Mouse (Mus musculus) neural tube, embryonic 13.5 days (tissue): Measurements from ENCODE around the gene Odr4. TPM values are rescaled to one million over a fixed set of nuclear protein-coding genes. Genes with fewer than 3 reads are reported as not detected.

Source experiments
- ATAC-seq: fragments of 200-750 bp; cut with Nextera tagmentation; 2 replicates; pipeline ENCODE4 v1.8.0; 2017; ENCODE audit warnings: low read depth, mild to moderate bottlenecking, moderate TSS enrichment, moderate library complexity
- H3K27ac ChIP-seq: fragments of 300-500 bp; sonication (generic); replicated peaks from 2 replicates; pipeline ENCODE4 v1.5.1; 2015; ENCODE audit warnings: moderate library complexity, mild to moderate bottlenecking, inconsistent platforms
- H3K27me3 ChIP-seq: fragments of 300-500 bp; sonication (generic); 2 replicates; pipeline ENCODE4 v1.6.1; 2015; ENCODE audit warnings: mild to moderate bottlenecking, inconsistent platforms
- H3K36me3 ChIP-seq: fragments of 300-500 bp; sonication (generic); 2 replicates; pipeline ENCODE4 v1.6.1; 2015; ENCODE audit warnings: mild to moderate bottlenecking, inconsistent platforms
- H3K4me1 ChIP-seq: fragments of 300-500 bp; sonication (generic); replicated peaks from 2 replicates; pipeline ENCODE4 v1.6.1; 2015; ENCODE audit warnings: inconsistent platforms
- H3K4me2 ChIP-seq: fragments of 300-500 bp; sonication (generic); 2 replicates; pipeline ENCODE4 v1.6.1; 2015; ENCODE audit warnings: inconsistent platforms, mild to moderate bottlenecking, moderate library complexity
- H3K4me3 ChIP-seq: fragments of 300-500 bp; sonication (generic); 2 replicates; pipeline ENCODE4 v1.5.1; 2015; ENCODE audit warnings: mild to moderate bottlenecking, inconsistent platforms
- H3K9ac ChIP-seq: fragments of 300-500 bp; sonication (generic); 2 replicates; pipeline ENCODE4 v1.6.1; 2015; ENCODE audit warnings: moderate library complexity, mild to moderate bottlenecking, inconsistent platforms
- H3K9me3 ChIP-seq: fragments of 300-500 bp; sonication (generic); 2 replicates; pipeline ENCODE4 v1.6.1; 2016; ENCODE audit warnings: inconsistent platforms
- WGBS: fragments of 180-500 bp; shearing (Covaris S2); methylation state at CpG from one replicate; pipeline ENCODE4 v1.1.7; 2015; 5-methylcytosine and 5-hydroxymethylcytosine counted together
- polyA plus RNA-seq: library from polyadenylated mRNA; unstranded; fragments of >200 nt; fragmentation: Nextera tagmentation; extraction: Ambion mirVana; gene quantifications from 2 replicates; pipeline ENCODE4 v1.2.1, GENCODE M21; 2015

The Odr4 gene
- polyA plus RNA-seq = 45.6 and 47.7 TPM in 2 replicates

DNA sequence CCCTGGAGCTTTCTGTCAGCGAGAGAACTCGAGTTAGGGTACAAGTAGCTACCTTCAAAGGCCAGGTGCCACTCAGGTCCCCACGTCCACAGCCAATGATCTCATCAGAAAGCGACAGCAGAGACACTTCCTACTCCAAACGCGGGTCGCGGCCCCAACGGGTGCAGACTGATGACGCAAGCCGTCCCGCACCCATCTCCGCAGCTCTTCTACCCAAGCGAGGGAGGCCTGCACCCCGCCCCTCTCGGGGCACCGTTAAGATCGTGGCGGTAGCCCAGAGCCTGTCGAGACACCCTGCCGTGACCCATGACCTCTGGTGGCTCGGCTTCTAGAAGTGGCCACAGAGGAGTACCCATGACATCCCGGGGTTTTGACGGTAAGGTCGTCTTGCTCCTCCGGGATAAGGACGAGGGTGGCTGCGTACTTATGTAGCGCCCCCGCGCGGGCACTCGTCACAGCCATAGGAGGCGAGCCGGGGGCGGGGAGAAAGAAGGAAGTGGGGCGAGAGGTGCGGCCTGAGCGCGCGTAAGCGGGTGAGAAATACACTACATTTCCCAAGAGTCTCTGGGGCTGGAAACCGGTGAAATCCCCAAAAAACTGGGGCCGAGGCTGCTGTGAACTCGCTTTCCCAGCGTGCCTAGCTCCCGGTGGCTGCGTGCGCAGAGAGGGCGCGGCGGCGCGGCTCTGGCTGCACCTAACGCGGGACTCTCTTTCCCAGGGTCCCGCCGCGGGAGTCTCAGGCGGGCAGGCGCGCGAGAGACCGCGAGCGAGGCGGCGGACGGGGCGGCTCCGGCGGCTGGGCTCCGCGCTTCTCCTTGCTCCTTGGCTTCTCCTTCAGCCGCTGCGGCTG is at the start of gene Odr4, which contains the start of gene Tpr:
Gene Odr4 (minus strand): TSS at position 443 of the 850 bp plus-strand sequence.
Gene Tpr (plus strand): TSS at position 201 of the 850 bp plus-strand sequence.
- peak within 1 kb of the TSS; percentile 79 for H3K4me3 ChIP-seq
- WGBS = under 1% methylated on average over 76 of the region's 76 CpGs

DNA sequence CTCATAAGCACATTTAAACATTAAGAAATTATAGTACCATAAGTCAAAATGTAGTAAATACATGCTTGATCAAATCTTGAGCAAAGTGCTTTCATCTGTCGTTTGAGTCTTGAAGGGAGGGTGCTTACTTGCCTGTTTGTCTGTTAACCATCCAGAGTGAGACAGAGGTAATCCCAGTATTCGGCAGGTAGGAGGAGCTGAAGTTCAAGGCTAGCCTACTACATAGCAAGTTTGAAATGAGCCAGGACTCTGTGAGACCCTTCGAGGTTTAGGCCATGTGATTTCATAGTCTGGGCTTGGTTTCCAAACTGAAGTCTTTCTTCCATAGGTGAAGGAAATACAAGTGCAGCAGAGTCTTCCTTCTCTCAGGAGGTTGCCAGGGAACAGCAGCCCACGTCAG is 48.9 kb upstream of the Odr4 start:
- Histone ChIP-seq H3K36me3 (peaks cover 78% of the 10 kb centered on the region), H3K9me3 (no peaks in the 10 kb centered on the region), H3K4me1 (no peaks in the 10 kb centered on the region), H3K4me2 (no peak overlapping the region), H3K4me3 (no peak overlapping the region), H3K9ac (no peak overlapping the region), H3K27ac (no peak overlapping the region), H3K27me3 (no peaks in the 10 kb centered on the region)
- ATAC-seq = no peak
- whole genome bisulfite sequencing = 84% methylated on average over 4 of the region's 4 CpGs

More for the DNA sequence above, at the start of gene Odr4, which contains the start of gene Tpr:
- Histone ChIP-seq H3K27me3 (no peaks in the 10 kb centered on the region), H3K9me3 (no peaks in the 10 kb centered on the region), H3K36me3 (peaks cover 43% of the 10 kb centered on the region), H3K9ac (peak within 1 kb of the TSS; percentile 85), H3K4me1 (peaks cover 11% of the 10 kb centered on the region), H3K4me2 (peak within 1 kb of the TSS; percentile 68), H3K27ac (peak within 1 kb of the TSS; percentile 91)
- ATAC-seq = peak; percentile 98

DNA sequence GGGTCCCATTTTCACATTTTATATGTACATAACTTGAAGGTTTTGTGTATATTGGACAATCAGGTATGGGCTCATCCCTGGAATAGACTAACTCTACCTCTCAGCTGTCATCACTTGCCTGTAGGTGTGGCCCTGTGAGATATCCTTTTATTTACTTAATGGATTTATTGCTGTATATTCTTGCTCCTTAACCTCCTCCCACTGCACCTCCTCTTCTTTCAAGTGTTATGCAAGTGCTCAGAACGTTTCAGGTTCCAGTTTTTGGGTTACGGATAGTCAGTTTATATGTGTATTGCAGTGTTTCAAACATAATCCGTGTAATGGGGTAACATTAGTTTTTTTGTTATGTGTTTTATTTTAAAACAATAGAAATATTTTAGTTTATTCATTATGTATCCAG is 45.8 kb upstream of the Odr4 start:
- no peaks in the 10 kb centered on the region for H3K9me3 ChIP-seq
- no peaks in the 10 kb centered on the region for H3K4me1 ChIP-seq
- H3K27me3 ChIP-seq = no peaks in the 10 kb centered on the region
- WGBS = 93% methylated on average over 3 of the region's 3 CpGs
- H3K4me3 ChIP-seq = no peak overlapping the region
- no peak overlapping the region for H3K9ac ChIP-seq
- H3K36me3 ChIP-seq = peaks cover 77% of the 10 kb centered on the region
- ATAC-seq = no peak
- H3K27ac ChIP-seq = no peak overlapping the region
- H3K4me2 ChIP-seq = no peak overlapping the region

DNA sequence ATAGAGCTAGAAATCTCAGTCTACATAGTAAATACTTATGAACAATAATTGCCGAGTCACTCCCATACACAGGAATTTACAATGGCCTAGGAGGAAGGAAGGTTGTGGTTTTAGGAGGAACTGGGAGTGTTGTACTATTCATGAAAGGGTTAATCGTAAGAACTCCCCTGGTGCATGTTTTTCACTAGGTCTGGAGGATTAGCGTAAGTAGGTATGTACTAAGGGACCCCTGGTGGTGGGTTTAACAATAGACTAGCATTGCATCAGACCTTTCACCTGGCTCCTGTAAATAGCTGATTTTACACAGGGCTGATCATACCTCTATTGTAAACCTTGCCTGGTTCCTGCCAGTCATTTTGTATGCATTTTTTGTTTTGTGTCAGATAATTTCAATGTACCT is 33.3 kb upstream of the Odr4 start:
- Histone ChIP-seq H3K9ac (no peak overlapping the region), H3K4me3 (no peak overlapping the region), H3K9me3 (no peaks in the 10 kb centered on the region), H3K27me3 (no peaks in the 10 kb centered on the region), H3K4me2 (no peak overlapping the region), H3K4me1 (no peaks in the 10 kb centered on the region), H3K36me3 (peaks cover 89% of the 10 kb centered on the region), H3K27ac (no peak overlapping the region)
- ATAC-seq = no peak
- WGBS = 68% methylated on average over 3 of the region's 3 CpGs

DNA sequence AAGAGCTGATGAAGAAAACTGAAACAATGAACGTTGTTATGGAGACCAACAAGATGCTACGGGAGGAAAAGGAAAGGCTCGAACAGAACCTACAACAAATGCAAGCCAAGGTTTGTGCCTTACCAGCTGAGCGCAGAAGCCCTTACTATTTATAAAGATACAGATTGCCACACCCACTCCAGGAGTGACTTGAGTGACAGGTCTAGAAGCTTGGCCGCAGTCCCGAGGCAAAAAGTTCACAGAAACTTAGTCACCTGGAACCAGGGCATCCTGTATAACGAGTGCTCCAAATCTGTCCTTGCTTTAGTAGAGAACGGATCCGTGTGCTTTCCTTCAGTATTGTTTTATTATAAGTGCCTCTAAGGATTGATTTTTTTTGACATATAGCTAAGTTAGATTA is 32.8 kb upstream of the Odr4 start:
- 92% methylated on average over 9 of the region's 9 CpGs for WGBS
- H3K27me3 ChIP-seq = no peaks in the 10 kb centered on the region

DNA sequence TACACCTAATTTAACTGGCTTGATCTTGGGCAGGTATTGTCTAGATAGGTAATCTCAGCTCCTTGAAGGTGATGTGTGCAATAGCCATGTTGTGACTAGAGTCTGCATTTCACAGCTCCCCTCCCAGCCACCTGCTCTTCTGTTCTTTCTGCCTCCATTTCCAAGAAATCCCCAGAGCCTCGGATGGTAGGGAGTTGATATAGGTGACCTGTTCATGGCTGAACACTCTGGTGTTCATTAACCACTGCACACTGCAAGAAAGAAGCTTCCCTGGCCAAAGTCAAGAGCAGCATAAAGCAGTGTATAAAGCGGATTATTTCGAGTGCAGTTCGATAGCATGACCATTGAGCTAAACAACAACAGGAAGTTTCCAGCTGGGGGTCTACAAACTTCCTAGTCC is 25.5 kb upstream of the Odr4 start:
- 96% methylated on average over 4 of the region's 4 CpGs for WGBS
- ATAC-seq = no peak
- no peak overlapping the region for H3K4me2 ChIP-seq

More for the DNA sequence above, 32.8 kb upstream of the Odr4 start:
- no peak overlapping the region for H3K4me2 ChIP-seq
- H3K4me3 ChIP-seq = no peak overlapping the region
- H3K36me3 ChIP-seq = peaks cover 86% of the 10 kb centered on the region
- no peak overlapping the region for H3K27ac ChIP-seq
- H3K4me1 ChIP-seq = no peaks in the 10 kb centered on the region
- no peak for ATAC-seq
- no peak overlapping the region for H3K9ac ChIP-seq
- H3K9me3 ChIP-seq = no peaks in the 10 kb centered on the region

DNA sequence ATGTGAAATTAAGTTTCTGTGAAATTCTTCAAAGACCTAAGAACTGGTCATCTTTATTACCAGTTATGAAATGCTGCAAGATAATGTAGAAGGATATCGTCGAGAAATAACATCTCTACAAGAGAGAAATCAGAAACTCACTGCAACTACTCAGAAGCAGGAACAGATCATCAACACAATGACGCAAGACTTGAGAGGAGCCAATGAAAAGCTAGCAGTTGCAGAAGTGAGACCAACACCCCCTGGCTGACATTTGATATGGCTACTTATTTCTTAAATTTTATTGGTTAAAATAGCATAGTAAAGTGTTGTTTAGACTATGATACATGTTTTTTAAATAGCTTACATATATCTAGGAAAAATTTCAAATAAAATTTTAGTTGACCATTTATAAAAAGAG is 23.1 kb upstream of the Odr4 start:
- H3K9me3 ChIP-seq = no peaks in the 10 kb centered on the region
- H3K9ac ChIP-seq = no peak overlapping the region
- WGBS = 96% methylated on average over 3 of the region's 3 CpGs
- no peak overlapping the region for H3K4me2 ChIP-seq
- H3K36me3 ChIP-seq = peaks cover 77% of the 10 kb centered on the region
- no peak overlapping the region for H3K27ac ChIP-seq
- no peaks in the 10 kb centered on the region for H3K27me3 ChIP-seq
- no peak overlapping the region for H3K4me3 ChIP-seq
- no peaks in the 10 kb centered on the region for H3K4me1 ChIP-seq
- no peak for ATAC-seq

More for the DNA sequence above, 25.5 kb upstream of the Odr4 start:
- no peaks in the 10 kb centered on the region for H3K27me3 ChIP-seq
- H3K36me3 ChIP-seq = peaks cover 80% of the 10 kb centered on the region
- H3K27ac ChIP-seq = no peak overlapping the region
- H3K9me3 ChIP-seq = no peaks in the 10 kb centered on the region
- H3K4me3 ChIP-seq = no peak overlapping the region
- no peaks in the 10 kb centered on the region for H3K4me1 ChIP-seq
- H3K9ac ChIP-seq = no peak overlapping the region

DNA sequence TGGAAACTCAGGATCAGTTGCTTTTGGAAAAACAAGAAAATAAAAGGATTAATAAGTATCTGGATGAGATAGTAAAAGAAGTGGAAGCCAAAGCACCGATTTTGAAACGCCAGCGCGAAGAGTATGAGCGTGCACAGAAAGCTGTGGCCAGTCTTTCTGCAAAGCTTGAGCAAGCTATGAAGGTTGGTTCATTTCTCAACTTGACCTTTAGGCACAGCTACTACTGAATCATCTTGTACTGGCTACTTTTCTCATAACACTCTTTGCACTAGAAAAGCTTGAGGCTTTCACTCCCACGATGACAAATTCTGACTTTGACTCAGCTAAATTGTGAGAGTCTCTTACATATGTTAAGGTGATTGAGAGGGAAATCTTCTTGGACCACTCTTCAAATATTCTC is 17.1 kb upstream of the Odr4 start:
- 98% methylated on average over 6 of the region's 6 CpGs for WGBS
- H3K27ac ChIP-seq = no peak overlapping the region
- ATAC-seq = no peak
- no peaks in the 10 kb centered on the region for H3K4me1 ChIP-seq
- no peaks in the 10 kb centered on the region for H3K27me3 ChIP-seq
- H3K9me3 ChIP-seq = no peaks in the 10 kb centered on the region
- peaks cover 74% of the 10 kb centered on the region for H3K36me3 ChIP-seq
- no peak overlapping the region for H3K4me2 ChIP-seq
- no peak overlapping the region for H3K9ac ChIP-seq
- no peak overlapping the region for H3K4me3 ChIP-seq

DNA sequence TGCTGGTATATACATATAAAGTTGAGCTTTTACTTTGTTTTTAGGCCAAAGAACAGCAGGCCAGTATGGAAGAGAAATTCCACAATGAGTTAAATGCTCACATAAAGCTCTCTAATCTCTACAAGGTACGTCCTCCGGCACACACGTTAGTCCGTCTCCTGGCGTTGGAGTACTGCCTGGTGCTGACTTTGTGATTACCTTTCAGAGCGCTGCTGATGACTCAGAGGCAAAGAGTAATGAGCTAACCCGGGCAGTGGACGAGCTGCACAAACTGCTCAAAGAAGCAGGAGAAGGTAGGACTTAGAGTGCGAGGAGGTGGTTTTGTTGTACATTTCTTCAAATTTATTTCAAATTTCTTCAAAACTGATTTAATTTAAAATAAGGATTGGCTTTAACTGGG is 14.4 kb upstream of the Odr4 start:
- H3K9me3 ChIP-seq = no peaks in the 10 kb centered on the region
- H3K4me1 ChIP-seq = no peaks in the 10 kb centered on the region
- no peak overlapping the region for H3K27ac ChIP-seq
- H3K36me3 ChIP-seq = peaks cover 67% of the 10 kb centered on the region
- no peak overlapping the region for H3K4me2 ChIP-seq
- no peaks in the 10 kb centered on the region for H3K27me3 ChIP-seq
- no peak overlapping the region for H3K4me3 ChIP-seq
- no peak for ATAC-seq
- 93% methylated on average over 9 of the region's 9 CpGs for WGBS
- no peak overlapping the region for H3K9ac ChIP-seq

DNA sequence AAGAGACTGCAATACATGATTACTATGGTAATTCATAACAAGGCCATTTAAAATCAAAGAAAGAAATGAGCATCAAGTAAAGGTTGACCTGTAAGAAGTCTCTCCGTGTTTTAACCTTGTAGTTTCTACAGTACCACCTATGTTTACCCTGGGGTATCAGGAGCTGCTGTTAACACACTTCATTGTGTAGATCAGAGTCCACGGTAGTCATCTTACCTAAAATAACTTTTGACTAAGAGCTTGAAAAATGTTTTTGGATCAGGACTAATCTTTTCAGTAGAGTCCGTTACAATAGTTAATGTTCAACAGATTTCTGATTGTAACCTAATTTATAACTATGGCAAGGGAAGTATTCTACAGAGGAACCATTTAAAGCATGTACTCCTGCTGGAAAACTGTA is 11.7 kb upstream of the Odr4 start:
- Histone ChIP-seq H3K4me2 (no peak overlapping the region), H3K27me3 (no peaks in the 10 kb centered on the region), H3K4me1 (no peaks in the 10 kb centered on the region), H3K9me3 (no peaks in the 10 kb centered on the region), H3K36me3 (peaks cover 59% of the 10 kb centered on the region), H3K27ac (no peak overlapping the region), H3K4me3 (no peak overlapping the region), H3K9ac (no peak overlapping the region)
- WGBS = 94% methylated on average over 3 of the region's 3 CpGs
- ATAC-seq = no peak

DNA sequence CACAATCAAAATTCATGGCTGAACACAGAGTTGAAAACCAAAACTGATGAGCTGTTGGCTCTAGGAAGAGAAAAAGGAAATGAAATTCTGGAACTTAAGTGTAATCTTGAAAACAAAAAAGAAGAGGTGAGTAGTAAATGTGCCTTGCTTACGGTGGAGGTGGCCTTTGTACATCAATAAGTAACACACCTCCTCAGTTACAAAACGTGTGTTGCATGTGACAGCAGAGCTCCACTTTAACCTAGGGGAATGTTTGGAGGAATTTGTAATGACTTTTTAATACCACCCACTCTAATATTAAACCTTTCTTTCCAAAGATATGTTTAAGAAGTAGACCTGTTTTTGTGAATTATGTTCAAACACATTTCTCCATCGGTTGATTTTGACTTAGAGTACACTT is 11.0 kb upstream of the Odr4 start:
- no peaks in the 10 kb centered on the region for H3K27me3 ChIP-seq
- no peaks in the 10 kb centered on the region for H3K4me1 ChIP-seq
- no peak for ATAC-seq
- peaks cover 59% of the 10 kb centered on the region for H3K36me3 ChIP-seq
- no peak overlapping the region for H3K4me2 ChIP-seq
- H3K27ac ChIP-seq = no peak overlapping the region
- WGBS = 92% methylated on average over 3 of the region's 3 CpGs
- no peak overlapping the region for H3K9ac ChIP-seq
- H3K4me3 ChIP-seq = no peak overlapping the region
- no peaks in the 10 kb centered on the region for H3K9me3 ChIP-seq

DNA sequence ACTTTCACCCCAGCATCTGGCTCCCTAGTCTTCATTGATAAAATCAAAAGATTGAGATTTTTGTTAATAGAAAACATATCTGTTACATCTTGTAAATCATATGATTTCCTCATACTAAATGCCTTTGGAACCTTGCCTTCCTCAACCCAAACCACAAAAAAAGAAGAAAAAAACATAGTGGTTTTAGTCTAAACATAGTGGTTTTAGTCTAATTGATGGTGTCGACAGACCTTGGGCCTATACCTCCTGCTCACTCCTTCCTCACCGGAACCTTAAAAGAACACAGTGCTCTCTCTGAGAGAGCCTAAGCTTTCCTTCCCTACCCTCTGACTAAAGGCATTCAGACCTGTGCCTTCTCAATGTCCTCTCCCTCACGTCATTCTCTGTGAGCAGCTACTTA is 3.1 kb upstream of the Odr4 start:
- 90% methylated on average over 3 of the region's 3 CpGs for WGBS
- Histone ChIP-seq H3K4me2 (no peak overlapping the region), H3K4me1 (peaks cover 11% of the 10 kb centered on the region), H3K36me3 (peaks cover 40% of the 10 kb centered on the region), H3K9me3 (no peaks in the 10 kb centered on the region), H3K4me3 (no peak overlapping the region), H3K27me3 (no peaks in the 10 kb centered on the region), H3K27ac (no peak overlapping the region), H3K9ac (no peak overlapping the region)
- no peak for ATAC-seq

DNA sequence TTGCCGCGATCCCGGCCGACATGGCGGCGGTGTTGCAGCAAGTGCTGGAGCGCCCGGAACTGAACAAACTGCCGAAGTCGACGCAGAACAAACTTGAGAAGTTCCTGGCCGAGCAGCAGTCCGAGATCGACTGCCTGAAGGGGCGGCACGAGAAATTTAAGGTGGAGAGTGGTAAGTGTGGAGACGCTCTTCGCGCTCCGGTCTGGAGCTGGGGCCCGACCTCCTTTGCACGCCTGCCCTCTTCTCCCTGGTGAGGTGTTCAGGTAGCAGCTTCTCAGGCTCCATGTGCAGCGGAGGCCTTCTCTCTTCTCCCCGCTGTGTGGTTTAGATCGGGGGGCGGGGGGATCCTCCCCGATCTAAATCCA is 590 bp upstream of the Odr4 start:
- H3K4me1 ChIP-seq = peaks cover 11% of the 10 kb centered on the region
- H3K4me2 ChIP-seq = peak overlapping the region; percentile 68
- H3K27ac ChIP-seq = peak overlapping the region; percentile 91
- ATAC-seq = peak; percentile 53
- peak overlapping the region; percentile 79 for H3K4me3 ChIP-seq
- WGBS = under 1% methylated on average over 27 of the region's 27 CpGs
- no peaks in the 10 kb centered on the region for H3K9me3 ChIP-seq
- H3K36me3 ChIP-seq = peaks cover 39% of the 10 kb centered on the region
- H3K9ac ChIP-seq = peak overlapping the region; percentile 85
- H3K27me3 ChIP-seq = no peaks in the 10 kb centered on the region
